Mouse (Mus musculus): ENCODE results near the gene Nipal1.

The Nipal1 gene

DNA sequence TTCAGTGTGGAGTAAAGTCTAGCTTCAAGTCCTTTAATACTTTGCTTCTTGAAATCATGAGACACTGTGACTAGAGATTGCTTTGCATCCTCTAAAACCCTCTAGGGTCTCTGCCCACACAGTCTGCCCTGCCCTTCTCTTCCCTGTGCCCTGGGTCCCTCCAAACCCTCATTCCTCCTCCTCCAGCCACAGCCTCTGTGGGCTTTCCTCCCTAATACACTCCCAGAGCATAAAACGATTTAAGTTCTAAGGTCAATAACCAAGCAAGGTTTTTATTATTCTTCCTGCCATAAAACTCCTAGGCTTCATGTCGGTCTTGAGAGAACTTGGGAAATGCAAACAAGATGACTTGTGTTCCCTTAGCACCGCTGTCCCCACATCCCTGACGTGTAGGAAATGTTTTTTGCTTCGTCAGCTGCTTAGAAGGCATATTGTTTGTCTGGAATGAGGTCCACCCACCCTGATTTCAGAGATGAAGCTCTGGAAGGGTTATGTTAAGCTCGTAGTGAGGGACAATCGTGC is 8.7 kb downstream of the Nipal1 start:
- TF ChIP-seq POU5F1 (IDR thresholded peaks at IDR 0.05; ENCODE audit: borderline replicate concordance, low read length) (no peak), NANOG (IDR thresholded peaks at IDR 0.05; ENCODE audit: borderline replicate concordance, low read length) (no peak), CTCF (conservative IDR thresholded peaks at IDR 0.05; ENCODE audit: low read length) (no peak)
- H3K9me3 ChIP-seq (ENCODE audit: low read length): no peaks in the 10 kb centered on the region
- H3K4me3 ChIP-seq (replicated peaks; ENCODE audit: low read length): no peak overlapping the region
- H3K27me3 ChIP-seq (ENCODE audit: insufficient read depth, low read length): no peaks in the 10 kb centered on the region
- H3K4me1 ChIP-seq (replicated peaks; ENCODE audit: low read depth, low read length): no peaks in the 10 kb centered on the region
- H3K36me3 ChIP-seq (ENCODE audit: insufficient read depth, low read length): no peaks in the 10 kb centered on the region

DNA sequence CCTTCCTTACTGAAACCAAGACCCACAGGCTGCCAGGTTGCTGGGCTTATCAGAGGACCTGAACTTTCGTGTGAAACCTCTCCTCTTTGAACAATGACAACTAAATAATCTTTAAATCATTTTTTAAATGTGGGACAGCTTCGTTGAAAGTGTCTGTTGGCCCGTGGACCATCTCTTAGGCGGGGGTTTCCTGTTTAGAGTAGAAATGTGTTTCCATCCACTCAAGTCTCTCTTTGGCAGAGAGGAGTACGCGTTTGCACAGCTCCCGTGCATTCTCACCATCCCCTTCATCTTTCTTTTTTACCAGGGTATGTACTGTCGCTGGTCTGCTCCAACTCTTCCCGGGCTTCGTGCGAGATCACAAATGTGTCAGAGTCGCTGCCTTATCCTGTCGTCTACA is 10.8 kb downstream of the Nipal1 start:
- Histone ChIP-seq H3K36me3 (ENCODE audit: insufficient read depth, low read length) (no peaks in the 10 kb centered on the region), H3K9me3 (ENCODE audit: low read length) (no peaks in the 10 kb centered on the region), H3K4me3 (replicated peaks; ENCODE audit: low read length) (no peak overlapping the region), H3K4me1 (replicated peaks; ENCODE audit: low read depth, low read length) (no peaks in the 10 kb centered on the region), H3K27me3 (ENCODE audit: insufficient read depth, low read length) (no peaks in the 10 kb centered on the region)
- TF ChIP-seq CTCF (conservative IDR thresholded peaks at IDR 0.05; ENCODE audit: low read length) (no peak), NANOG (IDR thresholded peaks at IDR 0.05; ENCODE audit: borderline replicate concordance, low read length) (no peak), POU5F1 (IDR thresholded peaks at IDR 0.05; ENCODE audit: borderline replicate concordance, low read length) (no peak)

DNA sequence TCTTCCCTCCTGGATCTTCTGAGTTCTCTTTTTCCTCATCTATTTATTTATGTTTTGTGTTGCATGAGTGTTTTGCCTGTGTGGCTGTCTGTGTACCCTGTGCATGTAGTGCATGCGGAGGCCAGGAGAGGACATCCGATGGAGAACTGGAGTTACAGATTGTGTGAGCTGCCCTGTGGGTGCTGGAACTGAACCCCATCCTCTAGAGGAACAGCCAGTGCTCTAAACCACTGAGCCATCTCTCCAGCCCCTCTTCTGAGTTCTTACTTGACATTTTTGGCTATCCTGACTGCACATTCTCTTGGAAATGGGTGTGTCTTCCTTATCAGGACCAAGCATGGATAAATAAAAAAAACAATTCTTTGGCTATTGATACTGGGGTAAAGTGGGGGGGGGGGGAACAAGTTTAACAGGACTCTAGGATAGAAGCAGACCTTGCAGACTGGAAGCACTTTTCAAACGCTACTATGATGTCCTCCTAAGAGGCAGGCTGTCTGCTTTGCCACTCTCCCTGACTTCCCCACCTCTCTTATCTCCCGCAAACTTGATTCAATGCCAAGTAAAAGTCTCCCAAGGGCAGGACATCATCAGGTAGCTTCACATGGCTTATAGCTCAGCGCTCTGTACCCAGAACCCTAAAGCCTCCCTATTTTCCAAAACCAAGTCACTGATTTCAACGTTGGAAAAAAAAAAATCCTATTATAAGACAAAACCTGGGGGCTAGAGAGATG is 13.6 kb downstream of the Nipal1 start:
- no peaks in the 10 kb centered on the region for H3K27me3 ChIP-seq (ENCODE audit: insufficient read depth, low read length)
- no peaks in the 10 kb centered on the region for H3K4me1 ChIP-seq (replicated peaks; ENCODE audit: low read depth, low read length)
- no peaks in the 10 kb centered on the region for H3K36me3 ChIP-seq (ENCODE audit: insufficient read depth, low read length)
- no peaks in the 10 kb centered on the region for H3K9me3 ChIP-seq (ENCODE audit: low read length)
- no peak for TF ChIP-seq CTCF (conservative IDR thresholded peaks at IDR 0.05; ENCODE audit: low read length)
- no peak for TF ChIP-seq NANOG (IDR thresholded peaks at IDR 0.05; ENCODE audit: borderline replicate concordance, low read length)
- TF ChIP-seq POU5F1 (IDR thresholded peaks at IDR 0.05; ENCODE audit: borderline replicate concordance, low read length): no peak
- no peak overlapping the region for H3K4me3 ChIP-seq (replicated peaks; ENCODE audit: low read length)

- Histone ChIP-seq H3K4me1 (replicated peaks; ENCODE audit: low read depth, low read length) (no peaks in the 10 kb centered on the region), H3K9me3 (ENCODE audit: low read length) (no peaks in the 10 kb centered on the region), H3K27me3 (ENCODE audit: insufficient read depth, low read length) (no peaks in the 10 kb centered on the region), H3K36me3 (ENCODE audit: insufficient read depth, low read length) (no peaks in the 10 kb centered on the region), H3K4me3 (replicated peaks; ENCODE audit: low read length) (no peak overlapping the region)
- no peak for TF ChIP-seq POU5F1 (IDR thresholded peaks at IDR 0.05; ENCODE audit: borderline replicate concordance, low read length)
- no peak for TF ChIP-seq CTCF (conservative IDR thresholded peaks at IDR 0.05; ENCODE audit: low read length)
These were observed 16.5 kb downstream of the Nipal1 start for GRCm38 (mm10) chr5:72664126-72664525.

DNA sequence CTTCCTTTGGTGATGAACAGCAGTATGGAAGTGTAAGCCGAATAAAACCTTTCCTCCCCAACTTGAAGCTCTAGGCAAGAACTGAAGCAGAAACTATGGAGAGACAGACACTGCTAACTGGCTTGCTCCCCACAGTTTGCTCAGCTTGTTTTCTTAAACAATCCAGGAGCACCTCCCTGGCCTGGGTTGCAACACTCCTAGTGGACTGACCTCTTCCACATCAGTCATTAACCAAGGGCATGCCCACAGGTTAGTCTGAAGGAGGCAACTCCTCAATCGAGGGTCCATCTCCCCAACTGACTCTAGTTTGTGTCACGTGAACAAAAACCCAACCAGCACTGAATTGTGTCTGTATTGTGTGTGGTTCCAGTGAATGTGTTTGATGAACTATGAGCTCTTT is 17.3 kb downstream of the Nipal1 start:
- H3K27me3 ChIP-seq (ENCODE audit: insufficient read depth, low read length): no peaks in the 10 kb centered on the region
- no peaks in the 10 kb centered on the region for H3K9me3 ChIP-seq (ENCODE audit: low read length)
- TF ChIP-seq CTCF (conservative IDR thresholded peaks at IDR 0.05; ENCODE audit: low read length) (no peak), NANOG (IDR thresholded peaks at IDR 0.05; ENCODE audit: borderline replicate concordance, low read length) (no peak), POU5F1 (IDR thresholded peaks at IDR 0.05; ENCODE audit: borderline replicate concordance, low read length) (no peak)
- H3K36me3 ChIP-seq (ENCODE audit: insufficient read depth, low read length): no peaks in the 10 kb centered on the region
- no peaks in the 10 kb centered on the region for H3K4me1 ChIP-seq (replicated peaks; ENCODE audit: low read depth, low read length)
- H3K4me3 ChIP-seq (replicated peaks; ENCODE audit: low read length): no peak overlapping the region

DNA sequence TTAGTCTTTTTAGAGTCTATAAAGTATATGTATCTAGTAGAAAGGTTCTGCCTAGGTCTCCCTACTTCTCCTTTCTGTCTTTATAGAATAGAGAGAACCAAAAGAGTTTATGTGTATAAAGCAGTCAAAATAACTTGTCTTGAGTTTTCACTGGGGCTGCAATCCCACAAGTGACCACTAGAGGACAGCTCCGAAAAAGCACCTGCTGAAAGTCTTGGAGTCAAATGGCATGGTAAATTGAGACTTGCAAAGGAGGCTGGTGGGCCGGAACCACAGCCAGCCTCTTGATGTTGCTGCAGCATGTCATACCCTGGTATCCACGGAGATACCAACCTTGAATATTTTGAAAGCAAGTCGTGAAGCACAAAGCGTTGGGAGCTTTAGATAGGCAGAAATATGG is 17.7 kb downstream of the Nipal1 start:
- Histone ChIP-seq H3K4me1 (replicated peaks; ENCODE audit: low read depth, low read length) (no peaks in the 10 kb centered on the region), H3K4me3 (replicated peaks; ENCODE audit: low read length) (no peak overlapping the region), H3K27me3 (ENCODE audit: insufficient read depth, low read length) (no peaks in the 10 kb centered on the region), H3K9me3 (ENCODE audit: low read length) (no peaks in the 10 kb centered on the region), H3K36me3 (ENCODE audit: insufficient read depth, low read length) (no peaks in the 10 kb centered on the region)
- TF ChIP-seq CTCF (conservative IDR thresholded peaks at IDR 0.05; ENCODE audit: low read length): peak; percentile 100
- TF ChIP-seq POU5F1 (IDR thresholded peaks at IDR 0.05; ENCODE audit: borderline replicate concordance, low read length): no peak

GRCm38 (mm10) chr5:72666428-72666827 is 18.8 kb downstream of the Nipal1 start:
- H3K36me3 ChIP-seq (ENCODE audit: insufficient read depth, low read length): no peaks in the 10 kb centered on the region
- no peaks in the 10 kb centered on the region for H3K27me3 ChIP-seq (ENCODE audit: insufficient read depth, low read length)
- TF ChIP-seq POU5F1 (IDR thresholded peaks at IDR 0.05; ENCODE audit: borderline replicate concordance, low read length): no peak
- TF ChIP-seq CTCF (conservative IDR thresholded peaks at IDR 0.05; ENCODE audit: low read length): no peak
- no peak for TF ChIP-seq NANOG (IDR thresholded peaks at IDR 0.05; ENCODE audit: borderline replicate concordance, low read length)
- H3K4me3 ChIP-seq (replicated peaks; ENCODE audit: low read length): no peak overlapping the region
- H3K9me3 ChIP-seq (ENCODE audit: low read length): no peaks in the 10 kb centered on the region
- H3K4me1 ChIP-seq (replicated peaks; ENCODE audit: low read depth, low read length): no peaks in the 10 kb centered on the region

- no peaks in the 10 kb centered on the region for H3K4me1 ChIP-seq (replicated peaks; ENCODE audit: low read depth, low read length)
- no peak for TF ChIP-seq POU5F1 (IDR thresholded peaks at IDR 0.05; ENCODE audit: borderline replicate concordance, low read length)
- no peak for TF ChIP-seq NANOG (IDR thresholded peaks at IDR 0.05; ENCODE audit: borderline replicate concordance, low read length)
- TF ChIP-seq CTCF (conservative IDR thresholded peaks at IDR 0.05; ENCODE audit: low read length): no peak
- no peak overlapping the region for H3K4me3 ChIP-seq (replicated peaks; ENCODE audit: low read length)
- no peaks in the 10 kb centered on the region for H3K36me3 ChIP-seq (ENCODE audit: insufficient read depth, low read length)
- H3K9me3 ChIP-seq (ENCODE audit: low read length): no peaks in the 10 kb centered on the region
- H3K27me3 ChIP-seq (ENCODE audit: insufficient read depth, low read length): no peaks in the 10 kb centered on the region
These were observed 20.8 kb downstream of the Nipal1 start for GRCm38 (mm10) chr5:72668351-72668750.

Data from E14TG2a.4 (cell line).